Mouse (Mus musculus) G1E (cell line): ENCODE measurements around the gene Slc28a1.

Source experiments
- CTCF ChIP-seq: IDR thresholded peaks from 2 replicates; pipeline ENCODE4 v1.5.1; 2012; ENCODE audit warnings: low read depth, low read length, inconsistent platforms, mixed read lengths
- GATA1 ChIP-seq: IDR thresholded peaks from 2 replicates; pipeline ENCODE4 v1.6.1; 2012; ENCODE audit warnings: borderline replicate concordance, low read length, inconsistent platforms, mixed read lengths
- POLR2AphosphoS5 ChIP-seq: IDR thresholded peaks from 2 replicates; pipeline ENCODE4 v1.6.1; 2012; ENCODE audit warnings: low read depth, low read length, inconsistent platforms; ENCODE audit not compliant: insufficient replicate concordance
- TAL1 ChIP-seq: conservative IDR thresholded peaks from 2 replicates; pipeline ENCODE4 v1.6.1; 2012; ENCODE audit warnings: low read depth, low read length, inconsistent platforms, mixed read lengths

- TF ChIP-seq CTCF (no peak), TAL1 (no peak), GATA1 (no peak), POLR2AphosphoS5 (no peak)
Measured at GRCm38 (mm10) chr7:81179494-81179893, 64.9 kb downstream of the Slc28a1 start.
